Mouse (Mus musculus): ENCODE data around the gene Pltp.
"Not testable (repeated sequence)": the region's sequence is repeated elsewhere in the genome, so short reads cannot be mapped to it uniquely, and the experiment has no call there.

The Pltp gene

DNA sequence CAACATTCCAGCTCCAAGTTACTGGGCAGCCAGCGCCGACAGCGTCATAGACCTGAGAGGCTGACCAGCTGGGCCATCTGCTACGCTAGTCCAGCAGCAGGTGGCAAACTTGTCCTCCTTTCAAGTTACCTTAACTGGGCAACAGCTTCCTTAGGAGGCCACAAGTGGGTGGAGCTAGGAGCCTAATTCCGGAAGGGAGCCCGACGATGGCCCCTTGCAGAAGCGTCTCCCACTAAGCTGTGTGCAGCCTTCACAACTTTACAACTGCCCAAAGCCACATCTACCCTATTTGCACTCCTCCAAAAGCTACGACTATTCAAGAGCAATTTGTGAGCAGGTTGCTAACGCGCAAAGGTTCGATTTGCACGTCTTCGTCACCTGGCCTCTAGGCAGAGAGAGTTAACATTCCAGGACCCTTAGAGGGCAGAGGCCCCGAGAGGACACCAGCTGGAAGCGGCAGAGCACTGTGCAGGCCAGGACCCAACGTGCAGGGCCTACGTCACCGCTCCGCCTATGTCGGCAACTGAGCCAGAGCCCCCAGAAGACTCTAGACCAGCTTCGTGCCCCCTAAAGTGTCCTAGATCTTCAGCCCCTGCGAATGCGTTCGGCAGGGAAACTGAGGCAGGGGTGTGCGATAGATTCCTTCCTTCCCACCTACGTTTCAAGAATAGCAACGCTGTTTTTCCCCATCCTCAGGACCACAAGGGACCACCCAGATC, 21.2 kb upstream of the Pltp start:
- peak; percentile 81 for DNase-seq (ENCODE audit: low spot score)

- not testable (repeated sequence) for DNase-seq (ENCODE audit: low spot score)
These were observed 20.1 kb upstream of the Pltp start for GRCm38 (mm10) chr2:164877376-164878215.

DNA sequence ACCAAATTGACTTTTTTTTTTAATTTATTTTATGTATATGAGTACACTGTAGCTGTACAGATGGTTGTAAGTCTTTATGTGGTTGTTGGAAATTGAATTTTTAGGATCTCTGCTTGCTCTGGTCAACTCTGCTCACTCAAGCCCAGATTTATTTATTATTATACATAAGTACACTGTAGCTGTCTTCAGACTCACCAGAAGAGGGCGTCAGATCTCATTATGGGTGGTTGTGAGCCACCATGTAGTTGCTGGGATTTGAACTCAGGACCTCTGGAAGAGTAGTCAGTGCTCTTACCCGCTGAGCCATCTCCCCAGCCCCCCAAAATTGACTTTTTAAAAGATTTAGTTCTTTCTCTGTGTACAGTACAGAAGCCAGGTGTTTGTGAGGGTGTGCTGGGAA, 18.1 kb upstream of the Pltp start:
- DNase-seq (ENCODE audit: low spot score): not testable (repeated sequence)

DNA sequence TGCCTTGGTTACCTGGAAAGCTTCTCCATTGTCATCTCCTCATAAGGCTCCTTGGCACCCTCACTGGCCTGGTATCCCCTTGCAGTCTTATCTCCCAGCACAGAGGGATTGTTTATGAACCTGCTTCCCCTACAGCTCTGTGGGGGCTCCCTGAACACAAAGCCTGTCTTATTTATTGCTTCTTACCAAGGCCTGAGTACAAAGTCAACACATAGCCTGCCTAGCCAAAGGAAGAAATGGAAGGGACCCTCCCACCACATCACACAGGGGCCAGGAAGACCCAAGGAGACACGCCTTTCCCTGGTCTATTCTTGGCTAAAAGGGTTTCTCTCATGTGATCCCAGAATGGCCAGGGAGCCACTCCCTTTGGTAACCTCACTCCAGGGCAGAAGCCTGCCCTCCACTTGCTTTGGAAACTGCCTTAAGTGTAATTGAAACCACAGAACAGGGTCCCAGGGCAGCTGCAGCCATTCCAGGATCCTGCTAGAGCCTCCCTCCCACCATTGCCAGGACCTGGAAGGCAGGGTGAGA, 16.8 kb upstream of the Pltp start:
- no peak for DNase-seq (ENCODE audit: low spot score)

DNA sequence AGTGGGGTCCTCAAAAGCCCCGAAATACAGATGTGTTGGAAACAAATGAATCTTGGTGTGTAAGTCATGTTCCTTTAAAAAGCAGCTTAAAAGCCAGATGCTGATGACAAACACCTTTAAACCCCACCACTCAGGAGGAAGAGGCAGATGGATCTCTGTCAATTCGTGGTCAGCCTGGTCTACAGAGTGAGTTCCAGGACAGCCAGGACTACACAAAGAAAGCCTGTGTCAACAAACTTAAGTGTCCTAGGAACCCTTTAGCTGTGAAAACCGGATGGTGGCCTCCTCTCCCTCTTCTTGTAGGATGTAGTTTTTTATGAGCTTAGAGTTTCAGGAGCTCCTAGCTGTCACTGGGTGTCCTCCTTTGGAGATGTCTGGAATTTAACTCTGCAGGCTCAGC, 16.1 kb upstream of the Pltp start:
- DNase-seq (ENCODE audit: low spot score): no peak

- DNase-seq (ENCODE audit: low spot score): no peak
These were observed 14.2 kb upstream of the Pltp start for GRCm38 (mm10) chr2:164871602-164872303.

DNA sequence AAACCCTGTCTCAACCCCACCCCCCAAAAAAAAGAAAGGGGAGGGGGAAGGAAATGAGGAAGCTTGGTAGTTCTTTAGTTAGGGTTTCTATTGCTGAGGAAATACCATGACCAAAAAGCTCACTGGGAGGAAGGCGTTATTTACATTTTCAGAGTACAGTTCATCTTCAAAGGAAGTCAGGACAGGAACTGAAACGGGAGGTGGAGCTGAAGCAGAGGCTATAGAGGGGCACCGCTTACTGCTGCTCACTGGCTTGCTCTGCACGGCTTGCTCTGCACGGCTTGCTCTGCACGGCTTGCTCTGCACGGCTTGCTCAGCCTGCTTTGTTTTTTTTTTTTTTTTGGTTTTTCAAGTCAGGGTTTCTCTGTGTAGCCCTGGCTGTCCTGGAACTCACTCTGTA, 11.0 kb upstream of the Pltp start:
- DNase-seq (ENCODE audit: low spot score): no peak

DNA sequence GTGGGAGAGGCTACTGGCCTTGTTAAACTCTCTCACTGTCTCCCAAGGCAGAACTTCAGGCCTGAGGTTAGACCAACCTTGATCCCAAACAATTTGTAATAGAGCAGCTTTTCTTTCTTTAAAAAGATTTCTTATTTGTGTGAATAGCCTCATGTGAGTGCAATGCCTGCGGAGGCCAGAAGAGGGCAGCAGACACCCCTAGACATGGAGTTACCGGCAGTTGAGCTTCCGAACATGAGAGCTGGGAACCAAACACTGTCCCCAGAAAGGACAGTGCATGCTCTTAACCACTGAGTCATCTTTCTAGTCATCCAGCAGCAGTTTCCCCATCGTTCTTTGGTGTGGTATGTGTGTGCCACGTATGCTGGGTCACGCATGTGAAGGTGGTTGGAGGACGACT, 10.1 kb upstream of the Pltp start:
- no peak for DNase-seq (ENCODE audit: low spot score)

- peak; percentile 52 for DNase-seq (ENCODE audit: low spot score)
These were observed 9.4 kb upstream of the Pltp start for GRCm38 (mm10) chr2:164866741-164867551.

DNA sequence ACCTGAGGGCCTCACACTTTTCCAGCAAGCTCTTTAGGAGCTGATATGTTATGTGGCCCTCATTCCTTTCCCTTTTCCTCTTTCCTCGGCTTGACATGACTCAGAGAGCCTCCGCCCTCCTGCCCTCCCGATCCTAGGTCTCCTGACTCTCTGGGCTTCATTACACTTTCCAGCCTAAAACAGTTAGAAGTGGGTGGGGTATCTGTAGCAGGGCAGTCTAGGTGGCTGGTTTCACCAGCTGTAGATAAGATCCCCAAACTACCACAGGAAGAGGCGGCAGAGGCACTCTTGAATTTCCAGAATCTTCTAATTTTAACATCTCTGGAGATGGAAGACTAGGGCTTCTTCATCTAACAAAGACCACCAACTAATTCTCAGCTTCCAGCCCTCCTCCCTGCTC, 7.1 kb upstream of the Pltp start:
- no peak for DNase-seq (ENCODE audit: low spot score)

DNA sequence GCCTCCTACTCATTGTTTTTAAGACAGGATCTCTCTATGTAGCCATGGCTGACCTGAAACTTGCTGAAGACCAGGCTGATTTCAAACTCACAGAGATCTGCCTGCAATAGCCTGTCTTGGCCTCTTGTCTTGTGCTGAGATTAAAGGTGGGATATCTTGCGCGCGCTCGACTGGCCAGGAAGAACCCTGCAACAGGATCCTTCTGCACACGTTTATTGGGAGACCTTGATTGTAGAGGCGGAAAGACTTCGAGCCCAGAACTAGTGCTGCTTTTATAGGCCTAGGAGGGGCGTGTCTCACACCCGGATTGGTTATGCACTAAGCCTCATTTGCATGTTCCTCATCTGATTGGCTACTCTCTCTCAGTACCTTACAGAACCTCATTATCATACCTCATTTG, 5.9 kb upstream of the Pltp start:
- not testable (repeated sequence) for DNase-seq (ENCODE audit: low spot score)

DNA sequence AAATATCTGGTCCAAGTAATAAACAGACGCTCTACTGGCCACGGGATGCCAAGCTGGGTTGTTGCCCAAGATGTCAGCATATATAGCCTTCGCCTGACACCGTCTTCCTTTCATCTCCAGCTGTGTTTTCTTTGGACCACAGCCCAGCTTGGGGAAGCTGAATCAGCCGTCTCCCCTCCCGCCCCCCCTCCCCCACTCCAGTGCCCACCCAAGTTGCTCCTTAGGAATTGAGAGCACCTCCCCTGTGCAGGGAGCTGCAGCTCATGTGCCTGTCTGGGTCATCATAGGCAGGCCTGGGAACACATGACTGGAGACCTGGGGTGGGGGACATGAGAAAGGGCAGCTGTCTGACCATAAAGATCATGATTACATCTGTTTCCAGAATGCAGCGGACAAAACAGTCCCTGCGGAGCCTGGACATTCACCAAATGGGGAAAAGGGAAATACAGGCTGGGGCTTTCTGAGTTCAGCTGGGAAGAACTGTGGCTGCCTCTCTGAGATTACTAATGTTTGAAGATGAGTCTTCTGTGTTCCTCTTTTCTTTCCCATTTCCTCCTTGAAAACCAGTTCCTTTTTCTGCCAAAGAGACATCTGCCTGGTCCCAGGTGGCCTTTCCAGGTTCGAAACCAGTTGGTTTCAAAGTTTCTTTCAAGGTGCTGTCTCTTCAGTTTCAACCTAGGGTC, 4.8 kb upstream of the Pltp start:
- no peak for DNase-seq (ENCODE audit: low spot score)

DNA sequence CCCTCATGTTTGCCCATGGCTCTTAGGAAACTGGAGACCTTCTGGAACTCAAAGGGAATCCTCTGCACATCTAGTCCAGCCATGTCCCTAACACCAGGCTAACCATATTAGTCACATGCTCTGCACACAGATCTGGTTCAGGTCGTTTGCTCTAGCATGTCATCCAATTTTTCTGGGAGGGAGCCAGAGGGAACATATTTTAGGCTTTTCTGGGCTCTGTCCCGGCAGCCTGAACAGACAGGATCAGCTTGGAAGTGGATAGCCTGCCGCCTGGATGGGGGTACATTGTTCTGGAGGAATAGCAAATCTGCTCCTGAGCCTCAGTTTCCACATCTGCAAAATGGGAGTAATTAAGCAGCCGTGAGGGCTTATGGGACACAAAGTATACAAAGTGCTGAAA, 3.6 kb upstream of the Pltp start:
- DNase-seq (ENCODE audit: low spot score): no peak

- DNase-seq (ENCODE audit: low spot score): no peak
These were observed 2.3 kb upstream of the Pltp start for GRCm38 (mm10) chr2:164859640-164860432.

DNA sequence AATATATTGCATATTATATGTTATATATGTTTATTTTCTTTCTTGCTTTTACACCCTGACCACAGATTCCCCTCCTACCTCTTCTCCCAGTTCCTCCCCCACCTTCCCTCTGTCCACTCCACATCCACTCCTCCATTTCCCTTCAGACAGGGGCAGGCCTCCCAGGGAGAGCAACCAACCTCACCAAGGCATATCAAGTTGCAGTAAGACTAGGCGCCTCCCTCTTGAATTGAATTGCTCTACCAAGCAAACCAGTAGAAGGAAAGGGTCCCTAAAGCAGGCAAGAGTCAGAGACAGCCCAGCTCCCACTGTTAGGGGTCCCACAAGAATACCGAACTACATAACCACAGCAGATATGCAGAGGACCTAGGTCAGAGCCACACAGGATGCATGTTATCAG, 1.6 kb upstream of the Pltp start:
- no peak for DNase-seq (ENCODE audit: low spot score)

DNA sequence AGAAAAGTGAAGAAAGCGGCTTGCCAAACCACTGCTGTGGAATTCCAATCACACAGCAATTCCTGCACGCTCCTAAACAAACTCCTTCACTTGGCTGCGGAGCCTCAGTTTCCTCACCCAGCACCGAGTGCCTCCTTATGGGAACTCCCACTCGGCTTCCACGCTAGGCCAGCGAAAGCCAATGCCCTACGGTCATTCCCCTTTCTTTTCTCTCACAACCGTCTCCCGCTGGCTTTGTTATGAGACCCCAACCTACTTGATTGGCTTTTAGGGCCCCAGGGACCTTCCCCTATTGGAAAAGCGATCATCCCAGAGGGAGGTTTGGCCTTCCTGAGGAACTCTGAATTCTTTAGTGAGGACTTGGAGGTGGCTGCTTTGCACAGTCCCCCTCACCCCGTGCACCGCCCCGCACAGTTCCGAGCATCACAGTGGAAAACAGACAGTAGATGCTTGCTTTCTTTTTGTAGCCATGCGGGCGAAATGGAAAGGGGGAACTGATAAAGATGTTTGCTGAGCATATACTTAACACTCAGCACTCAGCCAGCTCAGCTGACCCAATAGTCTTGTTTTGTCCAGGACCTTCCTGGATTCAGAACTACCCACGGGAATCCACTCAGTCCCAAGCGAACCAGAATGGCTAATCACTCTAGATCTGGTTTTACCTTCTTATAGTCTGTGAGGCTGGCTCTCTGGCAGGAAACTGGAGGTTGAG, 487 bp upstream of the Pltp start:
- no peak for DNase-seq (ENCODE audit: low spot score)

GRCm38 (mm10) chr2:164856309-164857100, 1.0 kb downstream of the Pltp start:
- DNase-seq (ENCODE audit: low spot score): no peak

DNA sequence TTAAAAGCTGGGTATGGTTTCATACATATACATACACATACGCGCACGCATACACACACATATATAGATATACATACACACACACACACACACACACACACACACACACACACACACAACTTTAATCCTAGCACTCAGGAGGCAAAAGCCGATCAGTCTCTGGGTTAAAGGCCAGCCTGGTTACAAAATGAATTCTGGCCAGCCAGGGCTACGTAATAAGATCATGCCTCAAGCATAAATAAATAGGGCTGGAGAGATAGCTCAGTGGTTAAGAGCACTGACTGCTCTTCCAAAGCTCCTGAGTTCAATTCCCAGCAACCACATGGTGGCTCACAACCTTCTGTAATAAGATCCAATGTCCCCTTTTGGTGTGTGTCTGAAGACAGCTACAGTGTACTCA, 1.9 kb downstream of the Pltp start:
- not testable (repeated sequence) for DNase-seq (ENCODE audit: low spot score)

- DNase-seq (ENCODE audit: low spot score): no peak
These were observed 7.5 kb downstream of the Pltp start for GRCm38 (mm10) chr2:164850061-164850460.
